ENCODE assay signal across 20 mouse cellular contexts in genomic region chrX:90426215-90426614, GRCm38 (mm10).
"Had no signal": no experiment of that assay in that cellular context is flagged by ENCODE, and none has a peak within 500 bp of the region (broad histone marks: within the 10 kb centered on the region; RNA-seq: fewer than 3 reads in every experiment).

No protein-coding gene starts in this region.

- H3K4me3 ChIP-seq: lung, embryonic 15.5 days; megakaryocyte, embryonic 14.5 days; midbrain, embryonic 13.5 days; midbrain, embryonic 15.5 days; neural tube, embryonic 12.5 days had no signal

- H3K27ac ChIP-seq: lung, embryonic 15.5 days; macrophage; midbrain, embryonic 13.5 days; midbrain, embryonic 15.5 days; neural tube, embryonic 12.5 days had no signal

- H3K4me1 ChIP-seq: lung, embryonic 15.5 days; megakaryocyte, embryonic 14.5 days; midbrain, embryonic 13.5 days; midbrain, embryonic 15.5 days; neural tube, embryonic 12.5 days had no signal

- H3K9me3 ChIP-seq: lung, embryonic 15.5 days; megakaryocyte, embryonic 14.5 days; midbrain, embryonic 13.5 days; midbrain, embryonic 15.5 days; neural tube, embryonic 12.5 days had no signal

- H3K9ac ChIP-seq: liver, postnatal 0 days; lung, embryonic 15.5 days; midbrain, embryonic 13.5 days; midbrain, embryonic 15.5 days; neural tube, embryonic 12.5 days had no signal

- H3K4me2 ChIP-seq: lung, embryonic 15.5 days; midbrain, embryonic 11.5 days; midbrain, embryonic 13.5 days; midbrain, embryonic 15.5 days; neural tube, embryonic 12.5 days had no signal

- H3K36me3 ChIP-seq: lung, embryonic 15.5 days; midbrain, embryonic 13.5 days; midbrain, embryonic 15.5 days; neural tube, embryonic 12.5 days had no signal

- H3K27me3 ChIP-seq: lung, embryonic 15.5 days; megakaryocyte, embryonic 14.5 days; midbrain, embryonic 13.5 days; midbrain, embryonic 15.5 days; neural tube, embryonic 12.5 days had no signal

- ATAC-seq: liver, postnatal 0 days; lung, postnatal 0 days; midbrain, embryonic 13.5 days; midbrain, embryonic 15.5 days had no signal

- DNase-seq: liver, postnatal 0 days; lung, adult 2 months; lung, postnatal 14 days; lung, postnatal 36 days; retina, postnatal 1 day; right cerebral cortex, adult 18-20 months; right cerebral cortex, postnatal 25 days; right cerebral cortex, postnatal 4 days; spleen, adult 18-20 months; thymus, adult 18-20 months; thymus, postnatal 14 days; thymus, postnatal 36 days had no signal
